Comparison of ENCODE assay signal across 15 mouse cellular contexts in the genomic region with DNA sequence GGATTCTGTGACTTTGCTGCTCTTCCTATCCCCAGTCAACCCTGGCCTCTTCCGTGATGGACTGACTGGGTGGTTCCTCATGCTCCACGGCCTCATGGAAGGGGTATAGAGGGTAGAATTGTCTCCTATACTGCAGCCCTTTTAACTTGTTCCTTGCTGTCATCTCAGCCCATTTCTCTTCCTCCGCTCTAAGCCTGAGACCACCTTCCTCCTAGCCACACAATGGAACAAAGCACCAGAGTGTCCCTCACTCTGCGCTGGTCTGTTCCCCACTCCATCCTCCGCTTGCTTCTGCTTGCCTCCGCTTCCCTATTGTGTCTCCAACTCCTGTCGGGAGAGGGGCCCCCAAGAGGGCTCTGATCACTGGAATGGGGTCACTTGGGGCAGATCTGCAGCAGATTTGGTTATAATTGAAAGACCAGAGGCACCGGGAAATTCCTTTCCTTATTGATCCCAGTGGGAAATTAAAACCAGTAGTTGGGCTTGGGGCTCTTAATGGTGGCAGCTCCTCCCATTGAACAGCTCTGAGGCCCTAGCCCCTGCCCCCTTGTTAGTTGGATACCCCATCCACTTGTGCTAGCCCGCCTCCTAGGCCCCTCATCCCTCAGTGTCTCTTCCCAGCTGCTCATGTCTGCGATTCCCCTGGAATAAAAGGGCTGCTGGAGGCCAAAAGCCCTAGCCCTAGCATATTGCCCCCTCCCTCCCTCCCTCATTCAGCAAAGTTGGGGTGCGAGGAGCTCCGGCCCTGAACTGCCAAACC. TPM values are rescaled to one million over a fixed set of nuclear protein-coding genes. Genes with fewer than 3 reads are reported as not detected.
DNase-seq lines count a peak whose midpoint lies in the region; ATAC-seq lines count a peak whose summit lies in the region.
"Had no signal": no experiment of that assay in that cellular context is flagged by ENCODE, and none has a peak within 500 bp of the region (broad histone marks: within the 10 kb centered on the region; RNA-seq: fewer than 3 reads in every experiment).

No protein-coding gene starts in this region.

- H3K27ac ChIP-seq in kidney, embryonic 15.5 days: peak overlapping the region; percentile 80; the same call in 1 of the 2 replicates
- H3K27ac ChIP-seq in embryonic facial prominence, embryonic 11.5 days (replicated peaks; ENCODE audit: low read depth, low read length): peak overlapping the region; percentile 96
- H3K27ac ChIP-seq in hindbrain, embryonic 14.5 days: 0 out of 2 replicates have a peak overlapping the region, but pooled peaks have one; percentile 14
- peak overlapping the region; percentile 49 for H3K27ac ChIP-seq in neural tube, embryonic 13.5 days (replicated peaks)
- H3K27ac ChIP-seq: hindbrain, embryonic 15.5 days had no signal

- peaks cover 27% of the 10 kb centered on the region for H3K36me3 ChIP-seq in kidney, embryonic 15.5 days
- H3K36me3 ChIP-seq in embryonic facial prominence, embryonic 11.5 days (replicated peaks; ENCODE audit: control insufficient read depth, insufficient read depth, low read depth, low read length): peaks cover 3% of the 10 kb centered on the region; the same call in 1 of the 2 replicates
- peaks cover 25% of the 10 kb centered on the region for H3K36me3 ChIP-seq in hindbrain, embryonic 14.5 days (replicated peaks; ENCODE audit: control insufficient read depth, insufficient read depth)
- peaks cover 20% of the 10 kb centered on the region for H3K36me3 ChIP-seq in neural tube, embryonic 13.5 days

- peaks cover 64% of the 10 kb centered on the region for H3K4me1 ChIP-seq in kidney, embryonic 15.5 days
- H3K4me1 ChIP-seq in embryonic facial prominence, embryonic 11.5 days (ENCODE audit: control insufficient read depth, insufficient read depth, low read length): peaks cover 32% of the 10 kb centered on the region
- H3K4me1 ChIP-seq in hindbrain, embryonic 14.5 days (replicated peaks; ENCODE audit: control insufficient read depth, insufficient read depth, low read length): peaks cover 53% of the 10 kb centered on the region
- H3K4me1 ChIP-seq in neural tube, embryonic 13.5 days (replicated peaks): peaks cover 65% of the 10 kb centered on the region

- no peak for DNase-seq in kidney, postnatal 10 days
- DNase-seq in embryonic facial prominence, embryonic 11.5 days (ENCODE audit: low spot score): peak; percentile 76
- DNase-seq in hindbrain, embryonic 14.5 days (ENCODE audit: low spot score): no peak
- no peak for DNase-seq in left cerebral cortex, adult 8-10 months (ENCODE audit: low spot score in 2 of 2)
- DNase-seq in cerebellum, postnatal 14 days: no peak
- DNase-seq: cerebellum, postnatal 25 days; kidney, postnatal 36 days; lung, adult 18-20 months; thymus, adult 2 months had no signal

- H3K9ac ChIP-seq in kidney, embryonic 15.5 days: no peak overlapping the region
- H3K9ac ChIP-seq in embryonic facial prominence, embryonic 11.5 days (replicated peaks; ENCODE audit: low read length): peak overlapping the region; percentile 26
- 0 out of 2 replicates have a peak overlapping the region, but pooled peaks have one; percentile 28 for H3K9ac ChIP-seq in hindbrain, embryonic 14.5 days
- peak overlapping the region; percentile 18; the same call in 1 of the 2 replicates for H3K9ac ChIP-seq in neural tube, embryonic 13.5 days
- H3K9ac ChIP-seq: hindbrain, embryonic 15.5 days had no signal

- H3K4me3 ChIP-seq in kidney, embryonic 15.5 days (replicated peaks): no peak overlapping the region
- H3K4me3 ChIP-seq in embryonic facial prominence, embryonic 11.5 days (ENCODE audit: low read depth, low read length): no peak overlapping the region
- no peak overlapping the region for H3K4me3 ChIP-seq in hindbrain, embryonic 14.5 days (replicated peaks; ENCODE audit: low read length)
- no peak overlapping the region for H3K4me3 ChIP-seq in neural tube, embryonic 13.5 days
- H3K4me3 ChIP-seq: hindbrain, embryonic 15.5 days; megakaryocyte, embryonic 14.5 days had no signal

- H3K4me2 ChIP-seq in kidney, embryonic 15.5 days: no peak overlapping the region
- H3K4me2 ChIP-seq in embryonic facial prominence, embryonic 11.5 days (ENCODE audit: low read depth, low read length): no peak overlapping the region; the same call in 1 of the 2 replicates
- H3K4me2 ChIP-seq in hindbrain, embryonic 14.5 days (replicated peaks): no peak overlapping the region
- H3K4me2 ChIP-seq in neural tube, embryonic 13.5 days: no peak overlapping the region

- H3K9me3 ChIP-seq in kidney, embryonic 15.5 days (replicated peaks): no peaks in the 10 kb centered on the region
- H3K9me3 ChIP-seq in embryonic facial prominence, embryonic 11.5 days (replicated peaks; ENCODE audit: control insufficient read depth, low read length): no peaks in the 10 kb centered on the region
- H3K9me3 ChIP-seq in hindbrain, embryonic 14.5 days (ENCODE audit: control insufficient read depth, low read length): no peaks in the 10 kb centered on the region
- H3K9me3 ChIP-seq in neural tube, embryonic 13.5 days: no peaks in the 10 kb centered on the region
- H3K9me3 ChIP-seq: hindbrain, embryonic 15.5 days; megakaryocyte, embryonic 14.5 days had no signal

- ATAC-seq in kidney, embryonic 15.5 days (replicated peaks; ENCODE audit: low FRiP score): no peak
- ATAC-seq in embryonic facial prominence, embryonic 11.5 days (replicated peaks; ENCODE audit: insufficient number of reproducible peaks, low FRiP score, low TSS enrichment, low read depth): peak; percentile 24; the same call in 1 of the 2 replicates
- no peak for ATAC-seq in hindbrain, embryonic 14.5 days (ENCODE audit: low FRiP score)
- ATAC-seq in neural tube, embryonic 13.5 days (ENCODE audit: low read depth): no peak

- 38% methylated on average over 12 of the region's 12 CpGs for WGBS in kidney, embryonic 15.5 days
- 7% methylated on average over 12 of the region's 12 CpGs for WGBS in embryonic facial prominence, embryonic 11.5 days
- WGBS in hindbrain, embryonic 14.5 days: 15% methylated on average over 12 of the region's 12 CpGs
- WGBS in neural tube, embryonic 13.5 days: 13% methylated on average over 12 of the region's 12 CpGs

- H3K27me3 ChIP-seq in kidney, embryonic 15.5 days: peaks cover 15% of the 10 kb centered on the region
- no peaks in the 10 kb centered on the region for H3K27me3 ChIP-seq in embryonic facial prominence, embryonic 11.5 days (ENCODE audit: control insufficient read depth, insufficient read depth, low read length)
- H3K27me3 ChIP-seq in hindbrain, embryonic 14.5 days (ENCODE audit: control insufficient read depth, insufficient read depth, low read length): no peaks in the 10 kb centered on the region
- H3K27me3 ChIP-seq in neural tube, embryonic 13.5 days: no peaks in the 10 kb centered on the region
- H3K27me3 ChIP-seq: CH12.LX; hindbrain, embryonic 15.5 days had no signal

RNA-seq across cellular contexts. Expression of a gene that starts 2.5 kb away (rescaled TPM):
- 81.1 and 82.3 TPM in 2 replicates for polyA plus RNA-seq in kidney, embryonic 15.5 days (2015; fragmentation: Nextera tagmentation; extraction: Ambion mirVana)
- 626 and 642 TPM in 2 replicates for polyA plus RNA-seq in embryonic facial prominence, embryonic 11.5 days (2014; fragmentation: Nextera tagmentation; extraction: Ambion mirVana)
- polyA plus RNA-seq in hindbrain, embryonic 14.5 days (2014; fragmentation: Nextera tagmentation; extraction: Ambion mirVana): 48.7 and 56.4 TPM in 2 replicates
- polyA plus RNA-seq in neural tube, embryonic 13.5 days (2015; fragmentation: Nextera tagmentation; extraction: Ambion mirVana): 193 and 205 TPM in 2 replicates
- total RNA-seq in left cerebral cortex, adult 8-10 months (2022): 1 to 10 TPM; 4.9 to 6.5 (median 5.9) TPM
- total RNA-seq: heart, adult 8-10 months had no signal

RNA-seq across cellular contexts. Expression of a gene that starts 15.4 kb away (rescaled TPM):
- polyA plus RNA-seq in kidney, embryonic 15.5 days (2015; fragmentation: Nextera tagmentation; extraction: Ambion mirVana): 17.7 and 23.0 TPM in 2 replicates
- 13.5 and 16.0 TPM in 2 replicates for polyA plus RNA-seq in embryonic facial prominence, embryonic 11.5 days (2014; fragmentation: Nextera tagmentation; extraction: Ambion mirVana)
- polyA plus RNA-seq in hindbrain, embryonic 14.5 days (2014; fragmentation: Nextera tagmentation; extraction: Ambion mirVana): 15.8 and 18.1 TPM in 2 replicates
- 20.1 and 22.2 TPM in 2 replicates for polyA plus RNA-seq in neural tube, embryonic 13.5 days (2015; fragmentation: Nextera tagmentation; extraction: Ambion mirVana)
- total RNA-seq in left cerebral cortex, adult 8-10 months (2022): 10 to 100 TPM; 17.4 to 23.4 (median 20.6) TPM

RNA-seq across cellular contexts. Expression of a gene that starts 15.8 kb away (rescaled TPM):
- polyA plus RNA-seq in kidney, embryonic 15.5 days (2015; fragmentation: Nextera tagmentation; extraction: Ambion mirVana): 62.5 and 64.3 TPM in 2 replicates
- polyA plus RNA-seq in embryonic facial prominence, embryonic 11.5 days (2014; fragmentation: Nextera tagmentation; extraction: Ambion mirVana): 51.5 and 52.3 TPM in 2 replicates
- polyA plus RNA-seq in hindbrain, embryonic 14.5 days (2014; fragmentation: Nextera tagmentation; extraction: Ambion mirVana): 17.0 and 18.5 TPM in 2 replicates
- 36.2 and 41.4 TPM in 2 replicates for polyA plus RNA-seq in neural tube, embryonic 13.5 days (2015; fragmentation: Nextera tagmentation; extraction: Ambion mirVana)
- 10 to 100 TPM; 13.8 to 14.5 (median 14.1) TPM for total RNA-seq in left cerebral cortex, adult 8-10 months (2022)

RNA-seq across cellular contexts. Expression of a gene that starts 24.9 kb away (rescaled TPM):
- 31.1 and 34.6 TPM in 2 replicates for polyA plus RNA-seq in kidney, embryonic 15.5 days (2015; fragmentation: Nextera tagmentation; extraction: Ambion mirVana)
- polyA plus RNA-seq in embryonic facial prominence, embryonic 11.5 days (2014; fragmentation: Nextera tagmentation; extraction: Ambion mirVana): 15.1 and 16.2 TPM in 2 replicates
- polyA plus RNA-seq in hindbrain, embryonic 14.5 days (2014; fragmentation: Nextera tagmentation; extraction: Ambion mirVana): 20.5 and 20.7 TPM in 2 replicates
- polyA plus RNA-seq in neural tube, embryonic 13.5 days (2015; fragmentation: Nextera tagmentation; extraction: Ambion mirVana): 44.1 and 47.1 TPM in 2 replicates
- total RNA-seq in left cerebral cortex, adult 8-10 months (2022): 1 to 10 TPM; 4.0 to 5.5 (median 5.2) TPM

RNA-seq across cellular contexts. Expression of a gene that starts 26.7 kb away (rescaled TPM):
- 85.4 TPM in 2 replicates for polyA plus RNA-seq in kidney, embryonic 15.5 days (2015; fragmentation: Nextera tagmentation; extraction: Ambion mirVana)
- 73.6 and 79.3 TPM in 2 replicates for polyA plus RNA-seq in embryonic facial prominence, embryonic 11.5 days (2014; fragmentation: Nextera tagmentation; extraction: Ambion mirVana)
- polyA plus RNA-seq in hindbrain, embryonic 14.5 days (2014; fragmentation: Nextera tagmentation; extraction: Ambion mirVana): 50.0 and 53.5 TPM in 2 replicates
- 69.5 and 73.0 TPM in 2 replicates for polyA plus RNA-seq in neural tube, embryonic 13.5 days (2015; fragmentation: Nextera tagmentation; extraction: Ambion mirVana)
- total RNA-seq in left cerebral cortex, adult 8-10 months (2022): 10 to 100 TPM; 49.9 to 59.6 (median 50.5) TPM

Comparison
In these comparisons a context has a peak if more than half of its experiments do, and no peak if none do; other contexts are left out.
1. H3K27ac ChIP-seq: peak in every context shown above with its lines; median percentile 96 in embryonic facial prominence, embryonic 11.5 days; 80 in kidney, embryonic 15.5 days; 49 in neural tube, embryonic 13.5 days; 14 in hindbrain, embryonic 14.5 days.